In genomic region chrX:160137861-160138717, GRCm38 (mm10) we compare ENCODE assay signal across 8 mouse cellular contexts. TPM values are rescaled to one million over a fixed set of nuclear protein-coding genes. Genes with fewer than 3 reads are reported as not detected.
A peak's percentile ranks its signal among the peaks of the same experiment; 100 is the strongest.
DNase-seq lines count a peak whose midpoint lies in the region; ATAC-seq lines count a peak whose summit lies in the region.

Gene Pdha1 (minus strand): TSS chrX:160138413.

- 14% methylated on average over 65 of the region's 67 CpGs for WGBS in hindbrain, embryonic 10.5 days

- H3K4me3 ChIP-seq in hindbrain, embryonic 10.5 days = peak within 1 kb of the TSS; percentile 72

- peak; percentile 84 for DNase-seq in MEL-GATA-1-ER (ENCODE audit: extremely low read depth, low read depth)
- peak; percentile 76 for DNase-seq in cerebellum, adult 8-10 months
- peak; percentile 86 for DNase-seq in hindbrain, embryonic 10.5 days (ENCODE audit: low spot score)
- DNase-seq in layer of hippocampus, postnatal 10 days (ENCODE audit: low spot score in 2 of 2) = peak; percentile 76 to 82
- DNase-seq in lung, postnatal 10 days = peak; percentile 92
- DNase-seq in ovary, postnatal 36 days (ENCODE audit: low spot score) = peak; percentile 81
- DNase-seq in thymus, postnatal 25 days = peak; percentile 84

- H3K4me1 ChIP-seq in hindbrain, embryonic 10.5 days (replicated peaks) = peaks cover 27% of the 10 kb centered on the region; the same call in 1 of the 2 replicates

- H3K27me3 ChIP-seq in hindbrain, embryonic 10.5 days (ENCODE audit: insufficient read depth, poor library complexity, severe bottlenecking) = peaks cover 27% of the 10 kb centered on the region

- H3K36me3 ChIP-seq in hindbrain, embryonic 10.5 days = no peaks in the 10 kb centered on the region

- peak within 1 kb of the TSS; percentile 90 for H3K27ac ChIP-seq in hindbrain, embryonic 10.5 days

- ATAC-seq in frontal cortex, adult (ENCODE audit: low TSS enrichment) = peak; percentile 98

- no peaks in the 10 kb centered on the region for H3K9me3 ChIP-seq in hindbrain, embryonic 10.5 days

RNA-seq across cellular contexts. Expression of gene Pdha1, which starts in this region (rescaled TPM):
- polyA plus RNA-seq in hindbrain, embryonic 10.5 days (2016; fragmentation: Nextera tagmentation; extraction: Ambion mirVana) = 86.0 and 97.5 TPM in 2 replicates
- total RNA-seq in layer of hippocampus, postnatal 10 days (2021) = 100 to 1,000 TPM; 290 to 303 TPM

Comparison
In these comparisons a context has a peak if more than half of its experiments do, and no peak if none do; other contexts are left out.
1. Peak in every context shown above with its lines: DNase-seq, ATAC-seq, H3K4me3 ChIP-seq and H3K27ac ChIP-seq.